Mouse (Mus musculus): Measurements from ENCODE around the gene March9. TPM values are rescaled to one million over a fixed set of nuclear protein-coding genes. Genes with fewer than 3 reads are reported as not detected.

March9 gene
- 2.0 and 2.3 TPM in 2 replicates for polyA plus RNA-seq (2014; fragmentation: Nextera tagmentation; extraction: Ambion mirVana)

DNA sequence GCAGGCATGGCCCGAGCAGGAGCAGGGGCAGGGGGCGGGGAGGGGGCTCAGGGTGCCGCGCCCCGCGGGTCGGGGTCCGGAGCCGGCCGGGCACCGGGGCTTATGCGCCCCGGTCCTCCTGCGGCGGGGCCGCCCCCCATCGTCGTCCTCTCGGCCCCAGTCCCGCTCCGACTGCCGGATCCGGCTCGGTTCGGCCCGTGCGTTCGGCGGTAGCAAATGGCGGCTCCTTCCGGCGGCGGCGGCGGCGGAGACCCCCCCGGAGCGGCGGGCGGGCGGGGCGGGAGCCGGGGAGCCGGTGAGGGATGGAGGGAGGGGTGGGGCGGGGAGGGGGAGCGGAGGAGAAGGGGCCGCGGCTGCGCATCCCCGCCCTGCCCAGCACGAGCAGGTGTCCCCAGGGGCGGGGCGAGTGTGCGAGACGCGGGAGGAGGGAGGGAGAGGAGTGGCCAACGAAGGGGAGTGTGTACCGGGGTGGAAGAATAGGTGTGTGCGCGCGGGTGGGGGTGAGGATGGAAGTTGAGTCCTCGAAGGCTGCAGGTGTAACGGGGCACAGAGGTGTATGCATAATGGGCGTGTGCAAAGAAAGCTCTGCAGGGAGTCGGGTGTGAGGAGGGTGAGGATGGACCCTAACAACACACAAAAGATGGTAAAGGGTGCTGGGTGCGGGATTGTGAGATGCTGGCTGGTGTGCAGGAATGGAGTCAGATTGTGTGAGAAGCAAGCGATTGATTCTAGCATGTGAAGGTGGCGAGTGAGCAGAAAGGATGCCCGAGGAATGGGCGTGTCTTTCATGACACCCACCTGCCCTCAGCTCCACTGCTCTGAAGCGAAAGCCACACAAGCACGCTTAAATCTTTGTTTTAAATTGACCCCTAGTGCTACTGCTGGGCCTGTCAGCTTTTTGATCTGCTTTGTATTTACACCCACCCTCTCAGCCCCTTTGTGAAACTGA, at the start of gene March9:
TSS of gene March9 (minus strand) at position 217 of the 949 bp plus-strand sequence.
- ATAC-seq (ENCODE audit: insufficient number of reproducible peaks, insufficient read depth, low FRiP score, low read depth) = peak; percentile 54
- H3K27ac ChIP-seq (ENCODE audit: low read length) = peak within 1 kb of the TSS; percentile 67
- no peaks in the 10 kb centered on the region for H3K27me3 ChIP-seq (ENCODE audit: control insufficient read depth, insufficient read depth, low read length)
- peaks cover 19% of the 10 kb centered on the region; the same call in 1 of the 2 replicates for H3K4me1 ChIP-seq (ENCODE audit: control insufficient read depth, insufficient read depth, low read length)
- H3K9me3 ChIP-seq (ENCODE audit: control insufficient read depth, low read depth, low read length) = no peaks in the 10 kb centered on the region
- peak within 1 kb of the TSS; percentile 79 for H3K9ac ChIP-seq (replicated peaks; ENCODE audit: low read depth, low read length)
- WGBS = under 1% methylated on average over 55 of the region's 72 CpGs
- peak within 1 kb of the TSS; percentile 83 for H3K4me3 ChIP-seq (ENCODE audit: low read depth, low read length)
- H3K36me3 ChIP-seq (ENCODE audit: control insufficient read depth, insufficient read depth, low read length) = peaks cover 22% of the 10 kb centered on the region
- peak within 1 kb of the TSS; percentile 94 for H3K4me2 ChIP-seq (replicated peaks; ENCODE audit: low read depth, low read length)

DNA sequence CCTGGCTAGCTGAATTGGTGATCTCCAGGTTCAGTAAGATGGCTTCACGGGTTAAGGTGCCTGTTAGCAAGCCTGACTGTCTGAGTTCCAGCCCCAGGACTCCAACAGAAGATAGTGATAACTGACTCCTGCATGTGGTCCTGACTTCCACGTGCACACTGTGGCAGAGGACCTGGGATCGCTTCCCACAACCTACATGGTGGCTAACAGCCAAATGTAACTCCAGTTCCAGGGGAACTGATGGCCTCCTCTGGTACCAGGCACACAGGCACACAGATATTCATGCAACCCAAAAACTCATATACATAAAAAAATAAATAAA, 48.2 kb upstream of the March9 start:
- Histone ChIP-seq H3K9me3 (ENCODE audit: control insufficient read depth, low read depth, low read length) (no peaks in the 10 kb centered on the region), H3K4me3 (ENCODE audit: low read depth, low read length) (no peak overlapping the region), H3K27me3 (ENCODE audit: control insufficient read depth, insufficient read depth, low read length) (no peaks in the 10 kb centered on the region), H3K4me2 (replicated peaks; ENCODE audit: low read depth, low read length) (no peak overlapping the region), H3K27ac (ENCODE audit: low read length) (no peak overlapping the region), H3K9ac (replicated peaks; ENCODE audit: low read depth, low read length) (no peak overlapping the region), H3K36me3 (ENCODE audit: control insufficient read depth, insufficient read depth, low read length) (no peaks in the 10 kb centered on the region; the same call in 1 of the 2 replicates), H3K4me1 (ENCODE audit: control insufficient read depth, insufficient read depth, low read length) (no peaks in the 10 kb centered on the region)
- ATAC-seq (ENCODE audit: insufficient number of reproducible peaks, insufficient read depth, low FRiP score, low read depth) = no peak
- 77% methylated on average over 3 of the region's 3 CpGs for WGBS

DNA sequence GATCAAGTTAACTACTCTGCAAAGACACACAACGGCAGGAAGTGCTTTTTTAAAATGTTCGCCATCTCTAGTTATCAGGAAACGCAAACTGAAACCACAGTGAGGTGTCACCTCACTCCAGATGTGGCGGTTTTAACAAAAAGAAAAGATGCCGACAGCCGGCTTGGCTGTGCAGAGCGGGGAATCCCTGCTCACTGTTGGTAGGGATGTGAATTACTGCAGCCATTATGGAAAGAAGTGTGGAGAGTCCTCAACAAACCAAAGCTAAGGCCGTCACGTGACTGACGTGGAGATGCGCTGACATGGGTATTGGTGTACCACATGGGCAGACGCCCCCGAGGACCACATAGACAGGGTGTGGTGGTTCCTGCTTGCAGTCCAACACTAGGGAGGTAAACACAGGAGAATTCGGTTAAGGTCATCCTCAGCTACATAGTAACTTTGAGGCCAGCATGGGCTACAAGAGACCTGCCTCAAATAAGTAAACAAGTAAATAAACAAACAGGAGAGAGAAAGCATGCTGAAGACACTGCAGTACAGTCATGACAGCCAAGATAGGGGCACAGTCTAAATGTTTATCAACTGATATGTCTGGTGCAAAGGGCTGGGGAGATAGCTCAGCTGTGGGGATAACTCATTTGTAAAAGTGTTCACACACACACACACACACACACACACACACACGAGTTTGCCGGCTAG, 47.7 kb upstream of the March9 start:
- H3K9ac ChIP-seq (replicated peaks; ENCODE audit: low read depth, low read length) = no peak overlapping the region
- H3K4me3 ChIP-seq (ENCODE audit: low read depth, low read length) = no peak overlapping the region
- no peak overlapping the region for H3K27ac ChIP-seq (ENCODE audit: low read length)
- no peak overlapping the region for H3K4me2 ChIP-seq (replicated peaks; ENCODE audit: low read depth, low read length)
- no peaks in the 10 kb centered on the region for H3K27me3 ChIP-seq (ENCODE audit: control insufficient read depth, insufficient read depth, low read length)
- 82% methylated on average over 16 of the region's 16 CpGs for WGBS
- H3K9me3 ChIP-seq (ENCODE audit: control insufficient read depth, low read depth, low read length) = no peaks in the 10 kb centered on the region
- H3K4me1 ChIP-seq (ENCODE audit: control insufficient read depth, insufficient read depth, low read length) = no peaks in the 10 kb centered on the region
- peak; percentile 14; the same call in 1 of the 2 replicates for ATAC-seq (ENCODE audit: insufficient number of reproducible peaks, insufficient read depth, low FRiP score, low read depth)
- H3K36me3 ChIP-seq (ENCODE audit: control insufficient read depth, insufficient read depth, low read length) = no peaks in the 10 kb centered on the region; the same call in 1 of the 2 replicates

DNA sequence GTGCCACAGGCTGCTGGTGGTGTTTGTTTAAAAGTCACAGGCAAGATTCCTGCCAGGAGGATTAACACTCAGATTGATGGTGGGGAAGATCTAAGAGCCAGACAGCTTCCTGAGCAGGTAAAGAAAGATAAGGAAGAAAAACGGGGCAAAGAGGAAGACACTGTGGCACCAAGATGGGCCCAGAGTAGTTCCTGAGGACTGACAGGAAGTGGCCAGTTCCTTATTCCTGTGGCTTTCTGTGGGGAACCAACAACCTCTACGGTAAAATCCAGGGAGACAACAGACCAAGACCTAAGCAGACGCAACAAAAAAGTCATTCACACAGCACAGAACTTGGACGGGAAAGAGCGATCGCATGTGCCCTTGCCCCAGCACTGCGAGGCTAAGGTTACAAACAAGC, 43.6 kb upstream of the March9 start:
- H3K4me1 ChIP-seq (ENCODE audit: control insufficient read depth, insufficient read depth, low read length) = no peaks in the 10 kb centered on the region
- no peak overlapping the region for H3K4me2 ChIP-seq (replicated peaks; ENCODE audit: low read depth, low read length)
- 53% methylated on average over 7 of the region's 7 CpGs for WGBS
- H3K4me3 ChIP-seq (ENCODE audit: low read depth, low read length) = no peak overlapping the region
- H3K9ac ChIP-seq (replicated peaks; ENCODE audit: low read depth, low read length) = no peak overlapping the region
- no peak for ATAC-seq (ENCODE audit: insufficient number of reproducible peaks, insufficient read depth, low FRiP score, low read depth)
- H3K36me3 ChIP-seq (ENCODE audit: control insufficient read depth, insufficient read depth, low read length) = peaks cover 10% of the 10 kb centered on the region
- H3K27ac ChIP-seq (ENCODE audit: low read length) = no peak overlapping the region
- no peaks in the 10 kb centered on the region for H3K9me3 ChIP-seq (ENCODE audit: control insufficient read depth, low read depth, low read length)
- no peaks in the 10 kb centered on the region for H3K27me3 ChIP-seq (ENCODE audit: control insufficient read depth, insufficient read depth, low read length)

DNA sequence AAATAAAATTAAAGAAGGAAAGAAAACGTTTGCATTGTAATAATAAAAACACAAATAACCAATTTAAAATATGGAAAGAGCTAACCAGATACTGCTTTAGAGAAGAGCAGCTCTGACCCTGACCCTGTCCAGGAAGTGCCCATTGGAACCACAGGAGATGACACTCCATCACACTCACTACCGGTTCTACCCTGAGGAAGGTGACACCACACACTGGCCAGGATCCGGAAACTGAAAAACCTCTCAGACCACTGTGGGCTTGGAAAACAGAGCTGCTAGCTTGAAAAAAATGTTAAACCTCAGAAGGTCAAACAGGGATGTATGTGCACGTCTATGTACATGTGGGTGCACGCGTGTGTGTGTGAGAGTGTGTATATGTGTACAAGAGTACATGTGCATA, 41.2 kb upstream of the March9 start:
- 80% methylated on average over 6 of the region's 6 CpGs for WGBS
- Histone ChIP-seq H3K36me3 (ENCODE audit: control insufficient read depth, insufficient read depth, low read length) (peaks cover 19% of the 10 kb centered on the region), H3K4me1 (ENCODE audit: control insufficient read depth, insufficient read depth, low read length) (no peaks in the 10 kb centered on the region), H3K4me2 (replicated peaks; ENCODE audit: low read depth, low read length) (no peak overlapping the region), H3K27ac (ENCODE audit: low read length) (no peak overlapping the region), H3K4me3 (ENCODE audit: low read depth, low read length) (no peak overlapping the region), H3K9me3 (ENCODE audit: control insufficient read depth, low read depth, low read length) (no peaks in the 10 kb centered on the region), H3K27me3 (ENCODE audit: control insufficient read depth, insufficient read depth, low read length) (no peaks in the 10 kb centered on the region), H3K9ac (replicated peaks; ENCODE audit: low read depth, low read length) (no peak overlapping the region)
- ATAC-seq (ENCODE audit: insufficient number of reproducible peaks, insufficient read depth, low FRiP score, low read depth) = no peak

DNA sequence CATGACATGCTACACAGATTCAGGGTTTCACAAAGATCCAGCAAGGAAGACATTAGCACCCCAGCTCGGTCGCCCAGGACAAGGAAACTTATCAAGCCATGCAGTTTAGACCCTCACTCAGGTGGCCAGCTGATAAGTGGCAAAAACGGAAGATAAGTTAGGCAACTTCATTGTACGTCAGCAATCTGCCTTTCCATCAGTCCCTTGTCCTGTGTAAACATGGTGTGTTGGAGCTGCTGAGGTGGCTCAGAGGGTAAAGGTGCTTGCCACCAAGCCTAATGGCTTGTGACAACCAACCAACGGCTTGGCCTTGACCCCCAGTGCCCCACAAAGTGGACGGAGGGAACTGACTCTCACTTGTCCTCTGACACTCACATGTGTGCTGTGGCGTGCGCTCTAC, 40.4 kb upstream of the March9 start:
- Histone ChIP-seq H3K9me3 (ENCODE audit: control insufficient read depth, low read depth, low read length) (no peaks in the 10 kb centered on the region), H3K9ac (replicated peaks; ENCODE audit: low read depth, low read length) (no peak overlapping the region), H3K27ac (ENCODE audit: low read length) (no peak overlapping the region), H3K27me3 (ENCODE audit: control insufficient read depth, insufficient read depth, low read length) (no peaks in the 10 kb centered on the region), H3K36me3 (ENCODE audit: control insufficient read depth, insufficient read depth, low read length) (peaks cover 19% of the 10 kb centered on the region; the same call in 1 of the 2 replicates), H3K4me1 (ENCODE audit: control insufficient read depth, insufficient read depth, low read length) (no peaks in the 10 kb centered on the region), H3K4me2 (replicated peaks; ENCODE audit: low read depth, low read length) (no peak overlapping the region), H3K4me3 (ENCODE audit: low read depth, low read length) (no peak overlapping the region)
- WGBS = 78% methylated on average over 8 of the region's 8 CpGs
- no peak for ATAC-seq (ENCODE audit: insufficient number of reproducible peaks, insufficient read depth, low FRiP score, low read depth)

DNA sequence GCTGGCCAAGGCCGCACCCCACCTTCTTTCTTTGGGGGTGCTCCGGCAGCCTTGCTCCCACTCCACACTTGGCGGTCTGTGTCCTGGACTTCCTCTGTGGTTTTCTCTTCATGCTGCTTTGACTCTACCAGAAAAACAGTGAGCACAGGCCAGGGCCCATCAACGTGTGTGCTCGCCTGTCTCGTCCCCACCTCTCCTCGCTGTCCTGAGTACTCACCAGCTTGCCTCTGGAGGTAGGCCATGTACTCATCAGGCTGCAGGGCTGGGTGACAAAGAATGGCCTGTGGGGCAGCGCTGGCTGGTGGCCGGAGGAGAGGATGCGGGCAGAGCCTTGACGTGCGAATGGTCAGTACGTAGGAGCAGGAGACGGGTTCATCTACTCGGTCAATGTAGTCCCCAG, 39.9 kb upstream of the March9 start:
- H3K36me3 ChIP-seq (ENCODE audit: control insufficient read depth, insufficient read depth, low read length) = peaks cover 19% of the 10 kb centered on the region; the same call in 1 of the 2 replicates

DNA sequence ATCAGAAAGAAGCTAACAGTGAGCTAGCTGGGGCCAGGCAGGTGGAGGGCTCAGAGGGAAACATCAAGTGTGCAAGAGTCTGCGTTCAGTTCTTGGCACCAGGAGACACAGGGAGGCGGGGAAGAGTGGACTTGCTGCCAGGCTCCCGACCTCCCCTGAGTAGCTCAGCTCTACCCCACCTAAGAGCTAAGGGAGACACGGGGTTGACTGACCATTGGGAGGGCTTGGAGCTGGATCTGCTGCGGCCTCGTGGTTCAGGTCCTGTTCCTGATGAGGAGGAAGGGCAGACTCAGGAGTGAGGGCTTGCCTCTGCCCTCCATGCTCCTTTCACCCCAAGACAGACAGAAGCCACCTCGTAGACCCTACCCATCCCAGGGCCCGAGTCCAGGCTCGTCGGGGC, 39.2 kb upstream of the March9 start:
- 0 out of 2 replicates have a peak, but pooled peaks cover 3% of the 10 kb centered on the region for H3K4me1 ChIP-seq (ENCODE audit: control insufficient read depth, insufficient read depth, low read length)
- no peaks in the 10 kb centered on the region for H3K27me3 ChIP-seq (ENCODE audit: control insufficient read depth, insufficient read depth, low read length)
- H3K9me3 ChIP-seq (ENCODE audit: control insufficient read depth, low read depth, low read length) = no peaks in the 10 kb centered on the region
- H3K9ac ChIP-seq (replicated peaks; ENCODE audit: low read depth, low read length) = no peak overlapping the region
- no peak for ATAC-seq (ENCODE audit: insufficient number of reproducible peaks, insufficient read depth, low FRiP score, low read depth)
- H3K27ac ChIP-seq (ENCODE audit: low read length) = no peak overlapping the region
- H3K4me3 ChIP-seq (ENCODE audit: low read depth, low read length) = no peak overlapping the region
- H3K36me3 ChIP-seq (ENCODE audit: control insufficient read depth, insufficient read depth, low read length) = peaks cover 19% of the 10 kb centered on the region; the same call in 1 of the 2 replicates
- no peak overlapping the region for H3K4me2 ChIP-seq (replicated peaks; ENCODE audit: low read depth, low read length)
- WGBS = 90% methylated on average over 10 of the region's 10 CpGs

More for the DNA sequence above, 39.9 kb upstream of the March9 start:
- 93% methylated on average over 15 of the region's 15 CpGs for WGBS
- H3K27me3 ChIP-seq (ENCODE audit: control insufficient read depth, insufficient read depth, low read length) = no peaks in the 10 kb centered on the region
- H3K27ac ChIP-seq (ENCODE audit: low read length) = no peak overlapping the region
- 0 out of 2 replicates have a peak, but pooled peaks cover 2% of the 10 kb centered on the region for H3K4me1 ChIP-seq (ENCODE audit: control insufficient read depth, insufficient read depth, low read length)
- no peak for ATAC-seq (ENCODE audit: insufficient number of reproducible peaks, insufficient read depth, low FRiP score, low read depth)
- no peak overlapping the region for H3K4me2 ChIP-seq (replicated peaks; ENCODE audit: low read depth, low read length)
- H3K9me3 ChIP-seq (ENCODE audit: control insufficient read depth, low read depth, low read length) = no peaks in the 10 kb centered on the region
- no peak overlapping the region for H3K9ac ChIP-seq (replicated peaks; ENCODE audit: low read depth, low read length)
- H3K4me3 ChIP-seq (ENCODE audit: low read depth, low read length) = no peak overlapping the region
